Mouse (Mus musculus) urinary bladder, postnatal 36 days (tissue): ENCODE results near the gene Gucy1a1.
"Not testable (repeated sequence)": the region's sequence is repeated elsewhere in the genome, so short reads cannot be mapped to it uniquely, and the experiment has no call there.

ENCODE experiments used
- DNase-seq, 2 experiments: peaks; one replicate each; pipeline ENCODE4 v3.0.0; 2022; ENCODE audit warnings: low spot score in 2 of 2, mixed read lengths in 1 of 2

The Gucy1a1 gene

DNA sequence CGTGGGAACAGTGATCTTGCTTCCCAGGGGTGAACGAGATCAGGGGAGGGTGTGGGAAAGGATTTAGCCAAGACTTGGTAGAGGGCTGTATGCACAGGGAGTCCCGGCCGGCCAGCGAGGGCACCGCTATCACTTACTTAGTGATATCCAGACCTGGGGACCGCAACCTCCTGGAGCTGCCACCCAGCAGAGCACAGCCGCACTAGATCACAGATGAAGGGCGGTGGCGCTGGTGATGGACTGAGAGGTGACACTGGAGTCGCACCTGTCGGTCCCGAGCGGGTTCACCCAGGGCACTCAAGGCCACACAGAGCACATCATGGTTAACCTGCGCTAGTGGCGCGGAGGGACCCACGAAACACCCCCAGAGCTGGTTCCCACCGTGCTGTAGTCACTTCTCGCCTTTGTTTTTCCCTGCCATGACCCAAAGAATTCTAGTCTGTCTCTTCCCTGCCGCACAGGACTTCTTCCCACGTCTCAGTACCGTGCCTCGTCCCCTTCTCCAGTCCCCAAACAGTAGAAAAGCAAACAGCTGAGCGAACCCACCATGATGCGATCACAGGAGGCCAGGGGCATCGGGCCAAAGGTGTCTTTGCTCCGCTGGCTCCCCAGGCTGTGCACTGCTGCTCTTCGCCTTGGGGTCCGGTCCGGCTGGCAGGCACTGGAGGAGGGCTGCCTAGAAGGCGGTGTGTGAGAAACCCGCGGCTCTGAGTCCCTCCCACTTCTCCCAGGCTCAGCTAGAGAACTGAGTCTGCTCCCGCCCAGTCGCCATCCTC, at the start of gene Gucy1a1:
TSS of gene Gucy1a1 (minus strand) at position 664 of the 776 bp plus-strand sequence.
- peak; percentile 0 to 23 for DNase-seq

GRCm38 (mm10) chr3:82191559-82192245, 46.1 kb upstream of the Gucy1a1 start:
- no peak for DNase-seq

DNA sequence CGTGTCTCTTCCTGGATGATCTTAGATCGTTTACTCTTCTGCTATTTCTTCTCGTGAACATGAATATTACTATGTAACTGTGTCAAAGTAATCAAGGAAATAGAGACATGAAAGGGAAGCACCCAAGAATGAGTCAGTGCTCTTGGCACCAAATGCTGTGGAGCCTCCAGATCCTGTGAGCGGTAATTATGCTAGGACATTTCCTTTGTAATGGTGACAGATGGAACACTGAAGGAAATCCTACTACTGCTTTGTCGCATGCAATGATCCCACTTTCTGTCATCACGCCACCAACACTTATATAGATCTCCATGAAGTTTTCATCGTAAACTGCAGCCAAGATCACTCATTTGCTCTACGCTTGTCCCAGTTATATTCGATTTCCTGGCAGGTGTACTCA, 40.0 kb upstream of the Gucy1a1 start:
- DNase-seq, result peak in 1 of 2 experiments; percentile 5

- no peak for DNase-seq
Observed at GRCm38 (mm10) chr3:82181500-82181899, 35.9 kb upstream of the Gucy1a1 start.

GRCm38 (mm10) chr3:82180253-82180652, 34.7 kb upstream of the Gucy1a1 start:
- no peak for DNase-seq

GRCm38 (mm10) chr3:82175501-82175900, 29.9 kb upstream of the Gucy1a1 start:
- no peak for DNase-seq

DNA sequence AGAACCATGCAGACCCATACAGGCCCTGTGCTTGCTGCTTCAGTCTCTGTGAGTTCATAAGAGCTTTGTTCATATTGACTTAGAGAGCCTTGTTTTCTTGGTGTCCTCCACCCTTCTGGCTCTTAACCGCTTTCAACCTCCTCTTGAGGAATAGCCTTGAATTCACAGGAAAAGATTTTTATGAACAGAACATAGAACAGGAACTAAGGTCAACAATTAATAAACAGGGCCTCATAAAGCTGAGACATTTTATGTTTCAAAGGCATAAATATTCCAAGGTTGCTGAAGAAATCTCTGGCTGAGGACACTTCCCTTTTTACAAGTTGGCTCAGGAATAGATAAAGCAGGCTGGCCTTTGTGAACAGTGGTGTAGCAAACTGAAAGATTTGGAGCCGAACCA, 21.5 kb upstream of the Gucy1a1 start:
- peak in 1 of 2 experiments; percentile 2 for DNase-seq

DNA sequence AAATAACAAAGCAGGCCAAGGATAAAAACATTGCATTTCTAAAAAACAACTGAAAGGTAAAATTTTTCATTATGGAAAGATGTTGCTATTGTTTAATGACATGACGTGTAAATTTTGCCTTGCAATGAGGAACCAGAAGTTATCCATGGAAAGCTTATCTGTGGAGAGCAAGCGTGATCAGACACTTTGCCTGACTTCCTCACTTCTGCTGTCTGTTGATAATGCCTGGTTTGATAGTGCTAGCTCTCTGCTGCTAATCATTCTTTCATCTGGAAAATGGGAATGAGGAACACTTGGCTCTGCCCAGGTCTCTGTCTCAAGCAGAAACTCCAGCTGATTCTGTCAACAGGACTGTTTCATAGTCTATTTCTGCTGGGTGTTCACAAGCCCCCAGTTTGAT, 20.3 kb upstream of the Gucy1a1 start:
- DNase-seq, result no peak

GRCm38 (mm10) chr3:82162992-82163391, 17.4 kb upstream of the Gucy1a1 start:
- DNase-seq, result not testable (repeated sequence)

DNA sequence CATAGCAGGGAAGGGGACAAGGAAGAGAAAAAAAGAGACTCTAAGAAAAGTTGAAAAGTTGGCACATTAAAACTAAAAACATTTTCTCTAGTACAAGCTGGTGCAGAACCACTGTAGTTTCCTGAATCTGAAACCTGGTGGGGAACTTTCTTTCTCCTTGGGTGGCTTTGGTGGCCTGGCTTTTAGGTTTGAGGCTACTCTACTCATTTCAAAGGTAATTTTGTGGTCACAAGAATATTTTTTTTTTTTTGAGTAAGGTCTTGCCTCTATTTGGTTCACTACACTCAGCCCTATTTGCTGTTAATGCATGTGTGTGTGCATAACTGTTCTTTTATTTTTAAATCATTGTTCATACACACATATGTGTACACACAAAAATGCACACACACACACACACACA, 389 bp upstream of the Gucy1a1 start:
- no peak for DNase-seq

DNA sequence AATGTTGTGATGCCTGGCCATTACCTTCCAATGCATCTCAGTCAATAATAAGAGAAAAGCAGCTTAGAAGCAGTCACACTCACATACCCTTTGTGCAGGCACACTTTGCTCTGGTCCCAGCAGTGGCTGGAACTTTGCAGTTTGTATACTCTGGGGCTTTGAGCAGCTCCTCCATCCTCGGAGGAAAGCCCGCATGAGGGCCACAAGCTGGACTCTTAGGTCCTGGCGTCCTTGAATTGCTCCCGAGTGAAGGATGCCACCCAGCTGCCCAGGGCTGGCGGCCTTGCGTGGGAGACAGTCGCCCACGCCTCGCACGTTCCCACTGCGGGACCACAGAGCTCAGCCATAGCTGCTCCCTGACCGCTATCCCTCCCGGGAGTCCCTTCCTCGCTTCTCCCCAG, 864 bp downstream of the Gucy1a1 start:
- no peak for DNase-seq

GRCm38 (mm10) chr3:82140781-82141180, 4.8 kb downstream of the Gucy1a1 start:
- no peak for DNase-seq

GRCm38 (mm10) chr3:82138002-82138667, 7.5 kb downstream of the Gucy1a1 start:
- DNase-seq, result no peak

- no peak for DNase-seq
Observed at GRCm38 (mm10) chr3:82135483-82135882, 10.1 kb downstream of the Gucy1a1 start.

GRCm38 (mm10) chr3:82129258-82129657, 16.3 kb downstream of the Gucy1a1 start:
- no peak for DNase-seq

DNA sequence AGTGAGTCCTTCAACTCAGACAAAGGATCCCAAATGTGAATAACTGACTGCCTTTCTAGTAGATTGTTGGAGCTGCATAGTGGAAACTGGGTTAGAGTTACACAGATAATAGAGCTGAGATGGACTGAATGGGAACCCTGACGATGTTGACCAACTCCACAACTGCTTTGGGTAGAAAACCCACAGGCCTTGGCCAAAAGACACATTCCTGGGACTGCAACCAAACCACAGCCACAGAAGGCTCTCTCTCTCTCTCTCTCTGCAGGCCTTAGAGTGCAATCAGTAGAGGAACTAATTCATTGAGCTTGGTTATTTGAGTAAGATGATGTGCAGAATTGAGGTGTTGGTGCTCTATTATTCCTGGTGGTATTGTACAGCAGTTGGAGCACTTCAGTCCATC, 21.0 kb downstream of the Gucy1a1 start:
- no peak for DNase-seq

DNA sequence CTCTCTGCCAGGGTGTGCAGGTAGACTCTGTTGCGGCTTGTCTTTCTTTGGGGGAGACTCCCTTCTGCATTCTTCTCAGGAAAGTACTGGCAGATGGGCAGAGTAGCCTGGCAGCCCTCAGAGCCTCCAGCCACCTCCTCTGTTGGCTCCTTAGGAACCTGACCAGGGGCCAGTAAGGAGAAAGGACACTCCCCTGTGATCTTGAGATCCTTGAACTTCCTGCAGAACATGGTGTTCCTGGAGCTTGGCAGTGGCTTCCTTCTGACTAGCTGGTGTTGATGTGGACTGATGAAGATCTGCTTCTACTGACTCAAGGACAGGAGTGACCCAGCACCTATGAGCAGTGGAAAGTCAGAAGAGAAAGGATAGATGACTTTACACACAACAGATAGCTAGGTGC, 26.7 kb downstream of the Gucy1a1 start:
- DNase-seq, result no peak

DNA sequence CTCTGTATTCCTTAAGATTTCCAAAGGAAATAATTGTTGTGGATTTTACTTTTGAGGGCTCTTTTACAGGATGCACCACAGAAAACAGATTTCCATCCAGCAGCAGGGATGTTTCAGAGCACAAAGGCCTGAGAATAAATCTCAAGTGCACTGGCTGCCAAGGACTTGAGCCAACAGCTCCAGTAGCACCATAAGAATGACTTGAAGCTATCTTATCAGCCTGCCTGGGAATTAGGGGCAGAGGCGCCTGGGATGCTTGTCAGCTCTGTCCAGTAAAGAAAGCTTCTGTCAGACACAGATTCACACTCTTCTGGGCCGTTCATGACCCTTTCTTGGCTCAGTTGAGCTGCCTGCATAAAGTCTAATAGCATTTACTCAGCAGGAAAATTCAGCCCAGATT, 33.1 kb downstream of the Gucy1a1 start:
- peak; percentile 5 to 40 for DNase-seq

DNA sequence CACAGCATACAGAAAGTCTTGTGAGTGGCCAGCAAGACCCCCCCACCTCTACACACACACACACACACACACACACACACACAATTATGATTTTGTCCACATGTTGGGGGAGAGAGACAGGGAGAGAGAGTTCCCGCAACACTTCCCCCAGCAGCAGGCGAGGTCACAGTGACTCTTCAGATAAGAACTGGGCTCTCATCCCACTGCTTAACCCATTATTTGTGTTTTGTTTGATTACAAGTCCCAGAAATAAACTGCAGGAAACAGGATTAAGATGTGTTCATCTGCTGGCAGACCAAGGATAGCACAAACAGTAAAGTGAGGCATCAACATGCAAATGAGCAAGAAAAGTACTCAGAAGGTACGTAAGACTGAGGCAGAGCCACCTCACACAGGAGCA, 33.6 kb downstream of the Gucy1a1 start:
- DNase-seq, result no peak

GRCm38 (mm10) chr3:82108951-82109350, 36.6 kb downstream of the Gucy1a1 start:
- no peak for DNase-seq

- DNase-seq, result no peak
Observed at GRCm38 (mm10) chr3:82104229-82104628, 41.4 kb downstream of the Gucy1a1 start.

DNA sequence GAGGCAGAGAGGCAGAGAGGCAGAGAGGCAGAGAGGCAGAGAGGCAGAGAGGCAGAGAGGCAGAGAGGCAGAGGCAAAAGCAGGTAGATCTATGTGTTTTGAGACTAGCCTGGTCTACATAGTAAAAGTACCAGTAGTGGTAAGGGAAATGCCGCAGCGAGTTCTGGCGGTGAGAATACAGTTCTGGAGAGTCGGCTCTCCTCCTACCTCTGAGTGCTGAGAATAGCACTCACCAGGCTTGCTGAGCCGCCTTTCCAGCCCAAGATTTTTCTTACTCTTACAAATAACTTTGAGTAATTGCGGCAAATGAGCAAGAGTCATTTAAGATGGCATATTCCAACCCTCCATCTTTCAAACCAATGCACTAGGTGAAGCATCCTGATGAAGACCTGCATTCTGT, 46.5 kb downstream of the Gucy1a1 start:
- no peak for DNase-seq

GRCm38 (mm10) chr3:82096801-82097200, 48.8 kb downstream of the Gucy1a1 start:
- DNase-seq, result no peak
